Mouse (Mus musculus) embryo, embryonic 11.5 days (tissue): ENCODE data around the gene Pfas.

Experiments
- DNase-seq: peaks from one replicate; pipeline ENCODE4 v3.0.0-alpha.2; 2012; ENCODE audit warnings: low read depth, low spot score

Pfas gene

GRCm38 (mm10) chr11:69008182-69009121 is at the start of gene Pfas:
Pfas (minus strand) TSS chr11:69008460.
- DNase-seq: peak; percentile 90

GRCm38 (mm10) chr11:69053848-69054247 is 45.6 kb upstream of the Pfas start:
- DNase-seq: no peak

- no peak for DNase-seq
Measured at GRCm38 (mm10) chr11:69052824-69053421, 44.7 kb upstream of the Pfas start.

- DNase-seq: no peak
Measured at GRCm38 (mm10) chr11:69051771-69052170, 43.5 kb upstream of the Pfas start.

- no peak for DNase-seq
Measured at GRCm38 (mm10) chr11:69050748-69051147, 42.5 kb upstream of the Pfas start.

GRCm38 (mm10) chr11:69048151-69048550 is 39.9 kb upstream of the Pfas start:
- DNase-seq: no peak

- DNase-seq: no peak
Measured at GRCm38 (mm10) chr11:69047592-69047991, 39.3 kb upstream of the Pfas start.

- DNase-seq: no peak
Measured at GRCm38 (mm10) chr11:69046395-69046774, 38.1 kb upstream of the Pfas start.

GRCm38 (mm10) chr11:69045531-69046394 is 37.5 kb upstream of the Pfas start, which contains the start of gene Aurkb:
Aurkb (plus strand) TSS chr11:69045647.
- peak; percentile 79 for DNase-seq

GRCm38 (mm10) chr11:69038173-69038572 is 29.9 kb upstream of the Pfas start:
- no peak for DNase-seq

GRCm38 (mm10) chr11:69037231-69038061 is 29.2 kb upstream of the Pfas start:
- peak; percentile 82 for DNase-seq

- peak; percentile 81 for DNase-seq
Measured at GRCm38 (mm10) chr11:69036486-69037230, 28.4 kb upstream of the Pfas start.

- peak; percentile 81 for DNase-seq
Measured at GRCm38 (mm10) chr11:69035849-69036248, 27.6 kb upstream of the Pfas start.

GRCm38 (mm10) chr11:69035411-69035810 is 27.2 kb upstream of the Pfas start:
- DNase-seq: no peak

- DNase-seq: no peak
Measured at GRCm38 (mm10) chr11:69034585-69034984, 26.3 kb upstream of the Pfas start.

GRCm38 (mm10) chr11:69033552-69033951 is 25.3 kb upstream of the Pfas start:
- DNase-seq: no peak

- DNase-seq: no peak
Measured at GRCm38 (mm10) chr11:69028805-69029204, 20.5 kb upstream of the Pfas start.

- no peak for DNase-seq
Measured at GRCm38 (mm10) chr11:69026562-69026961, 18.3 kb upstream of the Pfas start.

GRCm38 (mm10) chr11:69020691-69021090 is 12.4 kb upstream of the Pfas start:
- DNase-seq: no peak

GRCm38 (mm10) chr11:69016755-69017154 is 8.5 kb upstream of the Pfas start:
- no peak for DNase-seq
